Comparison of ENCODE assay signal across 9 mouse cellular contexts in the genomic region with DNA sequence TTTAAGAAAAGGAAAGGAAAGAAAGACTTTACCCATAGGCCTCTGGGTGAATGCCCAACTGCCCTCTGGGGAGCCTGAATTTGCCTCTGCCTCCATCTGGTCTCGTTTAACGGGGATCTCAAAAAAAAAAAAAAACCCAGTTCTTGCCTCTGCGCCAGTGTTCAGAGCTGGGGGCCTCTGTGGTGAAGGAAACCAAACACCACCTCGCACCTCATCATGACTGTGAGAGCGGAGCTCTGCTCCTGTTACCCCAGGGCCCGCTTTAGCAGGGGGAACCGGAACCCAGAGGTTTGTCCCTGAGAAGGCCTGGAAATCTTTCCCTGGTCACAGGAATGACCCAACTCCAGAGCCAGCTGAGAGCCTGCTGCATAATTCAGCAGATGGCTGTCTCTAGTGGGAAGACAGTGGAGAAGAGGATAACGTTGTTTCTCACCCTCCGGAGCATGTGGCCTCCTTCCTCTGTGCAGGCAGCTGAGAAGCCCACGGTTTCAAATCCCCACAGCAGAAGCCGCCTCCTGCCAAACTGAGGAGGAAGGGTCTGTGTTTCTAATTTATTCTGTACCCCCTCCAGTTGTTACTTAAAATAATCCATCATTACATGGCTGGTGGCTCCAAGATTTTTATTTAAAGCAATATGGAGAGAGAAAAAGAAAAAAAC. TPM values are rescaled to one million over a fixed set of nuclear protein-coding genes. Genes with fewer than 3 reads are reported as not detected.
A peak's percentile ranks its signal among the peaks of the same experiment; 100 is the strongest.
DNase-seq lines count a peak whose midpoint lies in the region; ATAC-seq and TF ChIP-seq lines count a peak whose summit lies in the region.
"Had no signal": no experiment of that assay in that cellular context is flagged by ENCODE, and none has a peak within 500 bp of the region (broad histone marks: within the 10 kb centered on the region; RNA-seq: fewer than 3 reads in every experiment).

No protein-coding gene starts in this region.

- peak overlapping the region; percentile 21 for H3K4me2 ChIP-seq in heart, embryonic 13.5 days
- peak overlapping the region; percentile 78 for H3K4me2 ChIP-seq in CH12.LX (ENCODE audit: insufficient read depth, low read depth, poor library complexity, severe bottlenecking)

- H3K9ac ChIP-seq in heart, embryonic 13.5 days: 0 out of 2 replicates have a peak overlapping the region, but pooled peaks have one; percentile 7
- H3K9ac ChIP-seq in CH12.LX (ENCODE audit: insufficient read depth, low read depth): peak overlapping the region; percentile 71

- 41% methylated on average over 11 of the region's 11 CpGs for WGBS in heart, embryonic 13.5 days
- WGBS in heart, embryonic 10.5 days: 53% methylated on average over 11 of the region's 11 CpGs

- no peak for TF ChIP-seq RAD21 in CH12.LX (IDR thresholded peaks at IDR 0.05; ENCODE audit: low read depth, low read length)

- no peak overlapping the region for H3K4me3 ChIP-seq in heart, embryonic 13.5 days
- no peak overlapping the region for H3K4me3 ChIP-seq in heart, embryonic 10.5 days
- H3K4me3 ChIP-seq in CH12.LX (replicated peaks in 1 of 3; ENCODE audit: low read depth in 2 of 3, low read length in 2 of 3, poor library complexity in 1 of 3): peak overlapping the region; percentile 20 to 44 (median 30)
- H3K4me3 ChIP-seq: heart, adult 2 months had no signal

- no peak for TF ChIP-seq CTCF in CH12.LX (conservative IDR thresholded peaks at IDR 0.05 in 1 of 2, IDR thresholded peaks at IDR 0.05 in 1 of 2; ENCODE audit: low read depth in 2 of 2, low read length in 2 of 2)

- H3K79me2 ChIP-seq in CH12.LX (replicated peaks; ENCODE audit: control insufficient read depth, extremely low read depth, insufficient read depth, poor library complexity, severe bottlenecking): peaks cover 72% of the 10 kb centered on the region

- dilution Hi-C loops in CH12.LX (cut with MboI; ENCODE audit: extremely low pct_ligation_motif_present, extremely low pct_unique_long_range_greater_than_20kb, low sequenced_read_pairs): no loop called here

- peak; percentile 35; the same call in 1 of the 2 replicates for TF ChIP-seq POLR2A in CH12.LX (IDR thresholded peaks at IDR 0.05; ENCODE audit: low read depth, low read length)

- H3K4me1 ChIP-seq in heart, embryonic 13.5 days: peaks cover 53% of the 10 kb centered on the region
- no peaks in the 10 kb centered on the region; the same call in 1 of the 2 replicates for H3K4me1 ChIP-seq in heart, embryonic 10.5 days
- H3K4me1 ChIP-seq in CH12.LX (ENCODE audit: control insufficient read depth in 1 of 2, insufficient read depth in 2 of 2): peaks cover 8 to 21% of the 10 kb centered on the region in 2 experiments

- H3K9me3 ChIP-seq in heart, embryonic 13.5 days: no peaks in the 10 kb centered on the region
- H3K9me3 ChIP-seq in heart, embryonic 10.5 days: no peaks in the 10 kb centered on the region
- H3K9me3 ChIP-seq in CH12.LX (replicated peaks; ENCODE audit: low read length): no peaks in the 10 kb centered on the region

- in situ Hi-C loops in CH12.LX (cut with MboI; ENCODE audit: low pct_ligation_motif_present, low pct_unique_long_range_greater_than_20kb, low sequenced_read_pairs): no loop called here

- no peaks in the 10 kb centered on the region for H3K36me3 ChIP-seq in heart, embryonic 13.5 days
- no peaks in the 10 kb centered on the region for H3K36me3 ChIP-seq in heart, embryonic 10.5 days
- no peaks in the 10 kb centered on the region for H3K36me3 ChIP-seq in CH12.LX (replicated peaks in 1 of 2; ENCODE audit: control insufficient read depth in 1 of 2, insufficient read depth in 1 of 2, low read length in 1 of 2)

- no peak for ATAC-seq in heart, embryonic 13.5 days (ENCODE audit: extremely low read depth, insufficient number of reproducible peaks, low FRiP score, low TSS enrichment)

- no peaks in the 10 kb centered on the region for H3K27me3 ChIP-seq in heart, embryonic 13.5 days (replicated peaks)
- no peaks in the 10 kb centered on the region for H3K27me3 ChIP-seq in heart, embryonic 10.5 days (ENCODE audit: insufficient read depth, poor library complexity, severe bottlenecking)
- no peaks in the 10 kb centered on the region for H3K27me3 ChIP-seq in CH12.LX (replicated peaks)

- peak overlapping the region; percentile 80 for H3K27ac ChIP-seq in heart, embryonic 13.5 days (replicated peaks)
- no peak overlapping the region for H3K27ac ChIP-seq in heart, embryonic 10.5 days
- H3K27ac ChIP-seq in CH12.LX (ENCODE audit: insufficient read depth, low read depth): peak overlapping the region; percentile 97

- no peak for DNase-seq in heart, embryonic 10.5 days (ENCODE audit: low spot score)
- DNase-seq in CH12.LX (ENCODE audit: extremely low read depth): peak; percentile 78
- peak; percentile 15 for DNase-seq in gastrocnemius, adult 18-20 months (ENCODE audit: low spot score)
- peak; percentile 41 to 50 for DNase-seq in natural killer cell, adult 2 months (ENCODE audit: low spot score in 2 of 2)
- peak; percentile 61 for DNase-seq in thymus, postnatal 25 days
- no peak for DNase-seq in urinary bladder, adult 2 months (ENCODE audit: low spot score)
- DNase-seq in kidney, postnatal 14 days: no peak

- TF ChIP-seq EP300 in CH12.LX (IDR thresholded peaks at IDR 0.05; ENCODE audit: low read length): peak; percentile 57

TF ChIP-seq in CH12.LX, 34 proteins besides CTCF, POLR2A, EP300 and RAD21:
- TF ChIP-seq HCFC1 (IDR thresholded peaks at IDR 0.05; ENCODE audit: low read depth, low read length) (peak; percentile 51; the same call in 1 of the 2 replicates), ZC3H11A (IDR thresholded peaks at IDR 0.05; ENCODE audit: low read depth, low read length) (no peak), GABPA (IDR thresholded peaks at IDR 0.05; ENCODE audit: insufficient replicate concordance, low read depth, low read length) (no peak), BHLHE40 (IDR thresholded peaks at IDR 0.05; ENCODE audit: low read depth, low read length) (peak; percentile 77), MYC (IDR thresholded peaks at IDR 0.05; ENCODE audit: low read depth, low read length) (peak; percentile 58; the same call in 1 of the 2 replicates), IRF4 (IDR thresholded peaks at IDR 0.05; ENCODE audit: low read depth, low read length) (peak; percentile 10; the same call in 1 of the 2 replicates), KAT2A (IDR thresholded peaks at IDR 0.05; ENCODE audit: insufficient replicate concordance, low read length) (no peak), PAX5 (IDR thresholded peaks at IDR 0.05; ENCODE audit: low read length) (no peak), CHD2 (IDR thresholded peaks at IDR 0.05; ENCODE audit: low read length) (peak; percentile 15; the same call in 1 of the 2 replicates), TCF12 (IDR thresholded peaks at IDR 0.05; ENCODE audit: low read depth, low read length) (peak; percentile 73), CHD1 (IDR thresholded peaks at IDR 0.05; ENCODE audit: low read depth, low read length) (no peak), ZNF384 (IDR thresholded peaks at IDR 0.05; ENCODE audit: low read depth, low read length) (peak; percentile 98), ETS1 (conservative IDR thresholded peaks at IDR 0.05; ENCODE audit: low read depth, low read length) (peak; percentile 69), MEF2A (IDR thresholded peaks at IDR 0.05; ENCODE audit: borderline replicate concordance, low read depth, low read length) (peak; percentile 25; the same call in 1 of the 2 replicates), ZMIZ1 (IDR thresholded peaks at IDR 0.05; ENCODE audit: low read depth, low read length) (peak; percentile 74), MAZ (IDR thresholded peaks at IDR 0.05; ENCODE audit: low read depth, low read length) (0 out of 2 replicates have a peak, but pooled peaks have one; percentile 65), ELF1 (IDR thresholded peaks at IDR 0.05; ENCODE audit: low read depth, low read length) (no peak), MAFK (IDR thresholded peaks at IDR 0.05; ENCODE audit: insufficient replicate concordance, low read length) (0 out of 2 replicates have a peak, but pooled peaks have one; percentile 36), SIN3A (IDR thresholded peaks at IDR 0.05; ENCODE audit: low read length) (0 out of 2 replicates have a peak, but pooled peaks have one; percentile 37)

RNA-seq across cellular contexts. Expression of a gene that starts 7.8 kb away (rescaled TPM):
- polyA plus RNA-seq in heart, embryonic 13.5 days (2015; fragmentation: Nextera tagmentation; extraction: Ambion mirVana): 50.9 and 55.0 TPM in 2 replicates
- polyA plus RNA-seq in heart, embryonic 10.5 days (2016; fragmentation: Nextera tagmentation; extraction: Ambion mirVana): 14.9 and 19.0 TPM in 2 replicates
- 88.1 and 98.8 TPM in 2 replicates for total RNA-seq in CH12.LX (2012; rRNA removed)
- 94.1 and 94.4 TPM in 2 replicates for total RNA-seq in CH12.LX (2014; rRNA removed)
- 180 and 214 TPM in 2 replicates for polyA plus RNA-seq in CH12.LX (2012; ENCODE audit: insufficient read length, low read depth)
- total RNA-seq in gastrocnemius, adult 18-20 months (2021): 1 to 10 TPM; 1.2 to 1.4 TPM
- polyA plus RNA-seq in urinary bladder, adult 2 months (2012; rRNA removed): 11.7 and 14.7 TPM in 2 replicates

Comparison
In these comparisons a context has a peak if more than half of its experiments do, and no peak if none do; other contexts are left out.
1. H3K4me3 ChIP-seq: peak in CH12.LX (3 of 3); none in heart, embryonic 13.5 days (single experiment) and heart, embryonic 10.5 days (single experiment).
2. DNase-seq: peak in CH12.LX (single experiment), gastrocnemius, adult 18-20 months (single experiment), natural killer cell, adult 2 months (2 of 2) and thymus, postnatal 25 days (single experiment); none in heart, embryonic 10.5 days (single experiment), urinary bladder, adult 2 months (single experiment) and kidney, postnatal 14 days (single experiment).